Mouse (Mus musculus) cerebellum, adult 8-10 months (tissue): ENCODE data around the gene Tubg2.
"Not testable (repeated sequence)": the region's sequence is repeated elsewhere in the genome, so short reads cannot be mapped to it uniquely, and the experiment has no call there.

Experiments
- DNase-seq: peaks from one replicate; pipeline ENCODE4 v3.0.0; 2022

The Tubg2 gene

GRCm38 (mm10) chr11:101140164-101140819 lies 15.4 kb upstream of the Tubg2 start:
- no peak for DNase-seq

GRCm38 (mm10) chr11:101141088-101141487 lies 14.6 kb upstream of the Tubg2 start:
- DNase-seq, result no peak

GRCm38 (mm10) chr11:101142215-101142967 lies 13.3 kb upstream of the Tubg2 start:
- no peak for DNase-seq

- peak; percentile 46 for DNase-seq
Observed at GRCm38 (mm10) chr11:101143338-101144225, 12.1 kb upstream of the Tubg2 start.

GRCm38 (mm10) chr11:101146377-101146776 lies 9.3 kb upstream of the Tubg2 start:
- DNase-seq, result no peak

- DNase-seq, result no peak
Observed at GRCm38 (mm10) chr11:101148751-101149150, 7.0 kb upstream of the Tubg2 start.

GRCm38 (mm10) chr11:101149178-101150105 lies 6.3 kb upstream of the Tubg2 start:
- no peak for DNase-seq

GRCm38 (mm10) chr11:101151063-101151462 lies 4.6 kb upstream of the Tubg2 start:
- no peak for DNase-seq

- no peak for DNase-seq
Observed at GRCm38 (mm10) chr11:101152825-101153224, 2.9 kb upstream of the Tubg2 start.

GRCm38 (mm10) chr11:101154648-101155047 lies 1.1 kb upstream of the Tubg2 start:
- DNase-seq, result no peak

- no peak for DNase-seq
Observed at GRCm38 (mm10) chr11:101155151-101155550, 556 bp upstream of the Tubg2 start.

- not testable (repeated sequence) for DNase-seq
Observed at GRCm38 (mm10) chr11:101160151-101160550, 4.4 kb downstream of the Tubg2 start.

GRCm38 (mm10) chr11:101160981-101161505 lies 5.3 kb downstream of the Tubg2 start:
- not testable (repeated sequence) for DNase-seq

- no peak for DNase-seq
Observed at GRCm38 (mm10) chr11:101161551-101161950, 5.8 kb downstream of the Tubg2 start.

GRCm38 (mm10) chr11:101162301-101162700 lies 6.6 kb downstream of the Tubg2 start:
- DNase-seq, result no peak

- no peak for DNase-seq
Observed at GRCm38 (mm10) chr11:101162772-101163171, 7.1 kb downstream of the Tubg2 start.

- no peak for DNase-seq
Observed at GRCm38 (mm10) chr11:101163476-101164350, 8.0 kb downstream of the Tubg2 start.

GRCm38 (mm10) chr11:101164351-101164665 lies 8.6 kb downstream of the Tubg2 start:
- DNase-seq, result no peak

- DNase-seq, result no peak
Observed at GRCm38 (mm10) chr11:101164677-101165580, 9.2 kb downstream of the Tubg2 start.

- no peak for DNase-seq
Observed at GRCm38 (mm10) chr11:101166357-101166756, 10.7 kb downstream of the Tubg2 start.
